Mouse (Mus musculus): ENCODE results near the gene Haus2.

The Haus2 gene

GRCm38 (mm10) chr2:120616279-120617163 lies 7.3 kb downstream of the Haus2 start:
- no peak for DNase-seq (ENCODE audit: low read depth, low spot score)

GRCm38 (mm10) chr2:120619538-120619937 lies 10.4 kb downstream of the Haus2 start:
- DNase-seq (ENCODE audit: low read depth, low spot score) = no peak

DNA sequence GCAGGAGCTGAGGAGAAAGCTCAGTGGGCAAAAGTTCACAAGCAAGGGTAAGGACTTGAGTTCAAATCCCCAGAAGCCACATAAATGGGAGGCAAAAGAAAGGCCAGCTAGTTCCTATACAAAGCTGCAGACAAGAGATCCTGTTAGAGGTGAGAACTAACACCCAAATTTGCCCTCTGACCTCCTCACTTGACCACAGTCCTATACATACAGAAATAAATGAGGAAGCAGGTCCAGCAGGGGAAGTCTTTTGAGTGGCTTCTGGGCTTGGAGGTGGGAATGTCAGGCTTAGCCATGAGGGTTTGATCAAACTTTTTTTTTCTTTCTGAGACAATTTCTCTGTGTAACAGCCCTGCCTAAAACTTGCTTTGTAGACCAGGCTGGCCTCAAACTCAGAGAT lies 13.7 kb downstream of the Haus2 start:
- DNase-seq (ENCODE audit: low read depth, low spot score) = no peak

DNA sequence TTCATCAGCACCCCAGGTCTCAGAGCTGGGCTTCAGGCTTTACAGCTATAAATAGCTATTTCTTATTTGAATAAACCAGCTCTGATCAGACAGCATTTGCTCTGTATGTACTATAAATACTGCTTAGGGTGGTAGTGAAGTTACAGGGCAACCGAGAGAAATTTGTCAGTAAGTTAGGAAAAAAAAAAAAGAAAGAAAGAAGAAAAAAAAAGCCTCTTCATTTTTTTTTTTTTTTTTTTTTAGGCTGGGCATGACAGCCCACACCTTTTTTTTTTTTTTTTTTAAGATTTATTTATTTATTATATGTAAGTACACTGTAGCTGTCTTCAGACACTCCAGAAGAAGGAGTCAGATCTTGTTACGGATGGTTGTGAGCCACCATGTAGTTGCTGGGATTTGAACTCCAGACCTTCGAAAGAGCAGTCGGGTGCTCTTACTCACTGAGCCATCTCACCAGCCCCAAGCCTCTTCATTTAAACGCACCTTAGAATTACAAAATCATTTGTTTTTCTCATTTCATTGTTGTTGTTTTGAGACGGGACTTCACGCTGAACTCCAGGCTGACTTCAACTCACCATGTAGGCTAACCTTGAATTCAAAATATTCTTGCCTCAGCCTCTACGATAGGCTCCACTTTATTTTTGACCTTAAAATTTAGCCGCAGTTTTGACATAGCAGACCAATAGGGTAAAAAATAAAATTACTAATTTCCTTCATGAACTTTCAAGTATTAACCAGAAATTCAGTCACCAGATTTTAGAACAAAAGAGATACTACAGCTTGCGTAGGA lies 19.1 kb downstream of the Haus2 start:
- no peak for DNase-seq (ENCODE audit: low read depth, low spot score)

GRCm38 (mm10) chr2:120628886-120629735 lies 19.9 kb downstream of the Haus2 start, which contains the start of gene Stard9:
Stard9 (plus strand) TSS chr2:120629121.
- peak; percentile 98 for DNase-seq (ENCODE audit: low read depth, low spot score)

DNA sequence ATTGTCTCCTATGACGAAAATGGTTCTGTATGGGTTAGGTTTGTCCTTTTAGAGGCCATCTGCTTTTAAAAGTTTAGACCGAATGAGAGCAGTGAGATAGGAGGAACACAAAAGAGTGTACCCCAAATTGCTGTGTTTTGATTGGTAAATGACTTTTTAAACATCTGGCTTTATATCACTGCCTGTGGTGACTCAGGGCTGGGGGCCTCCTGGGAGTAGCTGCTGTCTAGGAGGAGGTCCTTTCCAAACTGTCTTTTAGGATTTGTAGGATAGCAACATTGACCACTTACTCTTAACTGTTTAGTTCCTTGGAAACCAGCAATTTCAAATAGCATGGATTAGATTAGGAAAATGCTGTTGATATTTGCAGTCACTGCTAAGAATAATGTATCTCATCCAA lies 21.1 kb downstream of the Haus2 start:
- no peak for DNase-seq (ENCODE audit: low read depth, low spot score)

DNA sequence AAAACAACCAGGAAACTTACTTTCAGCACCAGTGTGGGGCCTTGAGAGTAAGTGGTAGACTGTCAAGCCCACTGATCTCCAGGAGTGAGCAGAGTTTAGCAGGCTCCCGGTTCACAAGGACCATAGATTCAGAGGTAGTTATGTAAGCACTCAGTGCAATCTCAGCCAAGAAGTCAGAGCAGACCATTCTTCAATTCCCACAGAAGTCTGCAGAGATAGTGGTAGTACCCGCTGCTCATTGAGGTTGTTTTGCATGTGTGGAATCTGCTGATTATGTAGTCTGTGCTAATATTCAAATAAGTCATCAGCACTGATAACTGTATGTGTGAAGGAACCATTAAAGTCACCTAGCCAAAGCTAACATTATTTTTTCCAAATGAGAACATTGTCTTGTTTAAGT lies 21.5 kb downstream of the Haus2 start:
- DNase-seq (ENCODE audit: low read depth, low spot score) = no peak

GRCm38 (mm10) chr2:120631521-120631920 lies 22.3 kb downstream of the Haus2 start:
- no peak for DNase-seq (ENCODE audit: low read depth, low spot score)

- no peak for DNase-seq (ENCODE audit: low read depth, low spot score)
Measured at GRCm38 (mm10) chr2:120631957-120632356, 22.8 kb downstream of the Haus2 start.

DNA sequence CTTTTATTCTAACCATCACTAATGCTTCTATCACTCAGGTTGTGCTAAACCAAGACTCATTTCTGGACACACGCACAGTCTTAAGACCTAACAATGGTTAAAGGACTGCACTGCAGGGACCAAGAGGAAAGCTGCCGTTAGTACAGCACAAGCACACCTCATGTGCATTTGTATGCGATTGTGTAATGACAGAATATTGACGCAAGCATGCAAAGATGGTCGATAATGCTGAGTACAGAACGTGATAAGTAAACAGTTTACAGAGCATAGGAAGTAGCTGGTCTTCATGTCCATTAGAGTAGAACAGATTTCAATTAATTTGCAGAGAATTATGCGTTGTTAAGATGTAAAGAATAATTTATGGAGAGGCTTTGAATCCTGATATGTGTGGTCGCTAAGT lies 31.7 kb downstream of the Haus2 start:
- no peak for DNase-seq (ENCODE audit: low read depth, low spot score)

DNA sequence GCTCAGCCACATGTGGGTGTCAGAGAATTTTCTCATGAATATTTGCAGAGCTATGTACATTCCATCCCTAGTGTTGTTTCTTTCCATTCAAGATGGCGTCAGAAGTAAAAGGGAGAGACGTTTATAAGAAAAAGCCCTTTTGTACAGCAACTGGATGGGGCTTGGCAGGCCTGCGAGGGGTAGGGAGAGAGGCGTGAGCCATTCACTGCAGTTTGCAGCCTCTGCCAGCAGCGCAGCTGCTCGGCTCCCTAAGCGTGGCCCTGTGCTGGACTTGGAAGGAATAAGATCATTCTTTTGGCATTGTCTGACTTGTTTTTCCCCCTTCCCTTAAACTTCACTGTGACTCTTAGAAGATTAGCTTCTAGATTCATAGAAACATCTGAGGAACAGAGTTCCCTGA lies 34.7 kb downstream of the Haus2 start:
- no peak for DNase-seq (ENCODE audit: low read depth, low spot score)

GRCm38 (mm10) chr2:120646777-120647176 lies 37.6 kb downstream of the Haus2 start:
- DNase-seq (ENCODE audit: low read depth, low spot score) = no peak

DNA sequence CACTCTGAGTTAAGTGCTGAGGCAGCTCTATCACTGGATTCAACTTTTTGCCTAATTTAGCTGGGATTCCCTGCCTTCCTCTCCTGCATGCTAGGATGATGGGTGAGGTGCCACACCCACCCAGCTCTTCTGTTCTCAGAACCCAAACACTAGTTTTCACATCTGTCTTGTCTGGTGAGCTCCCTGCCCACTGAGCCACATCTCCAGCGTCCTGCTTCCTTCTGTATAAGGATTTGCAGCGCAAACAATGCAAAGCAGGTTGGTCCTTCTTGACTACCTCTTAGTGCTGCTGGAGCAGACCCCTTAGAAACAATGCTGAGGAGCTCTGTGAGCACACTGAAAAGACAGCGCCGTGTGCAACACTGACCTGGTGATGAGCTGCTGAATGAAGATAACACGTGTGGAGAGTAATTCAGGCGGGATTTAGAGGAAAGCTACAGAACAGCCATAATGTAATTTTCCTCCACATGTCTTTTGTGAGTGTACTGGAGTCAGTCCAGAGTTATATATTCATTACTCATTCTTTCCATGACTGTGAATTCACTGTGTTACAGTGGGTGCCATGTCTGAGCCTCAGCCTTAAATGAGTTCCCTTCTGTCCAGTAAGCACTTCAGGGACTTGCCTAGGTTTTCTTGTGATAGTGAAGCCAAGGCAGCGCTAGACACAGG lies 43.2 kb downstream of the Haus2 start:
- DNase-seq (ENCODE audit: low read depth, low spot score) = no peak

- DNase-seq (ENCODE audit: low read depth, low spot score) = no peak
Measured at GRCm38 (mm10) chr2:120652925-120653284, 43.7 kb downstream of the Haus2 start.

DNA sequence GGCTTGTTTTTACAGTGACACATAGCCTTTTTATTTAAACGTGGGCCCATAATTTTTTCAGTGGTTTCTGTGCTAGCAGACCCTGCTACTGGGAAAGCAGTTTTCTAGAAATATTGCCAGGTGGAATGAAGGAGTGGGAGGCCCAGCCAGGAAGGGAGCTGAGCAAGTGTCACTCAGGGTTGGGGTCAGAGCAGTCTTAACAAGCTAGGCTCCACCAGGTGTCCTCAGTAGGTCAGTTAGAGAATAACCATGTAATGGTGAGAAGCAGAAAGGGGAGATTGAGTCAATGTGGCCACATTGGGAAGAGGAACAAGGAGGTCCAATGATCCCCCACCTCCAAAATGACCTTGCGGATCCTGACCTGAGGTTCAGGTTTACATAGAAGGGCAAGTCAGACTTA lies 45.5 kb downstream of the Haus2 start:
- DNase-seq (ENCODE audit: low read depth, low spot score) = no peak

DNA sequence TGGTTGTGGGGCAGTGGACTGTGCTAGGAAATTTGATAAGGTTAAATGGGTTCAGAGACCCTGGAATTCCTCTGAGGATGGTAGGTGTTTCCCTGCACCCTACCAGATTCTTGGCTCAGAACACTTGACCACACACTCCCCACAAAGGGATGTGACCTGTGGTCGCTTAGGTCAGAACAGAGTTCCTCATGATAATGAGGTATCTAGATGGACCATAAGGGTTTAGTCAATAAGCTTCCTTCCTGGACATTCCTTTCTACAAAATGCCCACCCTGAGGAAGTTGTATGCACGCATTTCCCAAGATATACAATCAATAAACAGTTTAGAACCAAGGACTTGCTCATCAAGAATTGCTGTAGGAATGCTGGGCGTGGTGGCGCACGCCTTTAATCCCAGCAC lies 46.7 kb downstream of the Haus2 start:
- no peak for DNase-seq (ENCODE audit: low read depth, low spot score)

DNA sequence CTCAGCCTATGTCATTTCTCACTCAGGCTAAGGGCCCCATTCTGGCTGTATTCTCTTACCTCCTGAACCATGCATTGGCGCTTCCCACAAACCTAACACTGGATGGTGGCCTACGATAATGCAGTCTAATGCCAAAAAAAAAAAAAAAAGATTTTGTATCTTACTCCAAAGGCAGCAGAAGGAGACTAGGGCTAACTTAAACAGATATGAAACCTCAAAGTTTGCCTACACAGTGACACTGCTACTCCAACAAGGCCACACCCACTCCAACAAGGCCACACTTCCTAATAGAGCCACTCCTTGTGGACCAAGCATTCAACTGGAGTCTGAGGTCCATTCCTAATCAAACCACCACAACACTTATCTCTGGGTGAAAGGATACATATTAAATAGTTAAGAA lies 47.5 kb downstream of the Haus2 start:
- no peak for DNase-seq (ENCODE audit: low read depth, low spot score)

DNA sequence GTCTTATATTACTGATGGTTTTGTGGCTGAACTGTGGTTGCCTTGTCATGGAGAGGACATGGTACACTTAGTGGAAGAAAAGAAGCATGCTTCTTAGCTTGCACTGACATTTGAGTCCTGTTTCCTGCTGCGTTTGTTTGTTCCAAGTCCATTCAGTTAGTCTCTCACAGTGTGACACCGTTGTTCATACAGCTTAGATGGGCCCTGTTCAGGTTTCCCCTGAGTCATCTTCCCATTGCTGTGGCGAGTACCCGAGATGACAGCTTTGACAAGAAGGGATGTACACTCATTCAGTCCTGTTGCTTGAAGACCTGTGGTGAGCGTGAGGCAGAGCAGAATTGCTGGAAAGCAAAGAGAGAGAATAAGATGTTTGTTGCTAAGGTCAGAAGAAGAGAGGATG lies 49.3 kb downstream of the Haus2 start:
- DNase-seq (ENCODE audit: low read depth, low spot score) = no peak

DNA sequence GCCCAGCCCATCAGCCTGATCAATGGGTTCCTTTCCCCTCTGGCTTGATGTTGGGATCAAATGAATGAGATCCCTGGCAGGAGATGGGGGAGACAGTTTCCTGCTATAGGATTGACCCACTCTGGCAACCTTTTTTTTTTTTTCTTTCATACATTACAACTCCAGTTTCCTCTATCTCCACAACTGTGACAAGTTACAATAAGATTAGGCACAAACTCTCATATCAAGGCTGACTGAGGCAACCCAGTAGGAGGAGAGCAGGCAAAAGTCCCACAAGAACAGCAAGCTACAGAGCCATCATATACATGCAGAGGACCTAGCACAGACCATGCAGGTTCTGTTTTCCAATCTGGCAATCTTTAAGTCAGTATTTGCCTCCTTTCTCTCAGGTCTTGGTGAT lies 50.1 kb downstream of the Haus2 start:
- DNase-seq (ENCODE audit: low read depth, low spot score) = no peak

DNA sequence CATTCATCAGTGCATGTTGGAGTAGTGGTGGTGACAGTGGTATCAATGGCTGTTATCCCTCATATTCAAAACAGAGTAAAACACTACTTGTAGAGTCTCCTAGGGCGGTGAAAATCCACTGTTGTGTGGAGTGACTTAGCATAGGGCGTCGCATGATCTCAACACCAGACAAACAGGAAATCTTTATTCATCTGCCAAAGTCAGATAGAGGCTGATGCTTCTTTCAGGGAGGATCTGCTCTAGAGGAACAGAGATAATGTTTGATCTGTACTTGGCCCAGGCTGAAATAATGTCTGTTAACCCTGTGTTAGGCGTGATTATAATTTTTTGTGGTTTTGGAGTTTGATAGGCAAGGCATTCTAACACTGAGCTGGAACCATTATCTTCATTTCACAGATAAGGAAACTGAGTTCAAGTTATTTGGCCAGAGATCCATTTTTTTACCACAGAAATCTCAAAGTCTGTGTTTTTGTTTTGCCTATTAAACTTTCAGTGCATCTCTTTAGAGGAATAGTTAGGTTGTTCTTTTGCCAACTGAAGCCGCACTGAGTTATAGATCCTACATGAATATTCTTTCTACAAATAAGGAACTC lies 51.4 kb downstream of the Haus2 start:
- DNase-seq (ENCODE audit: low read depth, low spot score) = no peak

DNA sequence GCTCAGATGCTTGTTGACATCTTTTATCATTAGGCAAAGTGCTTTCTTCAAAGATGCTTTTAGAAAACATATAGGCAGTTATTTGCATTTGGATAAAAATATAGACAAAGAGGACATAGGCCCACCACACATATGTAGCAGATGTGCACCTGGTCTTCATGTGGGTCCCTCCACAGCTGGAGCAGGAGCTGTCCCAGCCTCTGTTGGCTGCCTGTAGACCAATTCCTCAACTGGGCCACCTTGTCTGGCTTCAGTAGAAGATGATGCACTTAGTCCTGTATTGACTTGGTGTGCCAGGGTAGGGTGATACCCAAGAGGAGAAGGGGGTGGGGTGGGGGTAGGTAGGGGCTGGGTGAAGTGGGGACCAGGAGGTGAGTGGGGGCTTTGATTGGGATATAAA lies 53.6 kb downstream of the Haus2 start:
- DNase-seq (ENCODE audit: low read depth, low spot score) = no peak
